Mouse (Mus musculus): Measurements from ENCODE around the gene Duoxa1. TPM values are rescaled to one million over a fixed set of nuclear protein-coding genes. Genes with fewer than 3 reads are reported as not detected.

Duoxa1 gene
- polyA plus RNA-seq, 1 experiment from 2014 or later, result not detected

DNA sequence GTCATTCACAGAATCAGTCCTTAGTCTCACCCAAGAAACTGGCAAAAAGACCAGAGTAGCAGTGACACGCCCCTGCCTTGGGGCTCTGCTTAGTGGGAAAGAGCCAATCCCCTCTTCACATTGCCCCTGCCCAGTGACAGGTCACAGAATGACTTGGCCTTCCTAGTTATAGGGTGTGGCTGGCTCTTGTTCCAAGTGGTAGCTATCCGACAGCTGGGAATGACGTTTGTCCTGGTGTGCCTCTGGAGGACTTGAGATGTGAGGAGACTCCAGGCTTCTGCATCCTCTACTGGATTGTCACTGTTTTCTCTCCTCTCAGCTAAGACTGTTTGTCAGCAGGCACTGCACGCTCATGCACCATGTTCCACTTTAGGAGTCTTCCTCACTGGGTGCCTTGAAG is 3.9 kb upstream of the Duoxa1 start:
- Histone ChIP-seq H3K27me3 (replicated peaks; ENCODE audit: control insufficient read depth, insufficient read depth, low read length) (peaks cover 37% of the 10 kb centered on the region), H3K27ac (ENCODE audit: low read depth, low read length) (no peak overlapping the region)
- WGBS, result 65% methylated on average over 4 of the region's 4 CpGs

DNA sequence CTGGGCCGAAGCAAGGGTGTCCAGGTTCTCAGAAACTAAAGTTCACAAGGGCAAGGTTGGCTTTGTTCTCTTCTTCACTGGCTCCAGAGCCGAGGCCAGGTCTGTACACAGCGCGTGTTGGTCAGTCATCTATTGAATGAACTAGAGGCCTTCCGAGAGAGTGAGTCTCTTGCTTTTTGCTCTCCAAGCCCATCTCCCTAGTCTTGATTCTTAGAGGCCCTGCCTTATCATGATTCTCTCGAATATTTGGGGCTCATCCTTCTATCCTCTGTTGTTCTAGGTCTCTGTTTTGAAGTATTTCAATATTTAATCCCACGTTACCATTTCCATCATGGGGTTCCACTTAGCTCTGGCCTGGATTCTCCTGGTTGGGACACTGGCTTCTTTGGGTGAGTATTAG is 1.8 kb upstream of the Duoxa1 start, which contains the start of gene Duox1:
Duox1 (plus strand) TSS at position 301 of the 400 bp plus-strand sequence.
- DNase-seq (ENCODE audit: low spot score), result no peak
- no peak within 1 kb of the TSS for H3K27ac ChIP-seq (ENCODE audit: low read depth, low read length)
- no peaks in the 10 kb centered on the region for H3K9me3 ChIP-seq (ENCODE audit: control insufficient read depth, low read length)
- WGBS, result 82% methylated on average over 7 of the region's 7 CpGs
- H3K9ac ChIP-seq (ENCODE audit: low read depth, low read length), result no peak within 1 kb of the TSS
- no peak within 1 kb of the TSS for H3K4me3 ChIP-seq (ENCODE audit: low read depth, low read length)
- H3K4me2 ChIP-seq, result no peak within 1 kb of the TSS
- H3K27me3 ChIP-seq (replicated peaks; ENCODE audit: control insufficient read depth, insufficient read depth, low read length), result peaks cover 54% of the 10 kb centered on the region
- no peak for ATAC-seq (replicated peaks; ENCODE audit: low FRiP score)
- H3K36me3 ChIP-seq (ENCODE audit: control insufficient read depth, insufficient read depth, low read length), result no peaks in the 10 kb centered on the region
- H3K4me1 ChIP-seq (replicated peaks; ENCODE audit: control insufficient read depth, insufficient read depth, low read length), result no peaks in the 10 kb centered on the region

More for the DNA sequence above, 3.9 kb upstream of the Duoxa1 start:
- Histone ChIP-seq H3K9ac (ENCODE audit: low read depth, low read length) (no peak overlapping the region), H3K36me3 (ENCODE audit: control insufficient read depth, insufficient read depth, low read length) (no peaks in the 10 kb centered on the region), H3K9me3 (ENCODE audit: control insufficient read depth, low read length) (no peaks in the 10 kb centered on the region), H3K4me2 (no peak overlapping the region), H3K4me3 (ENCODE audit: low read depth, low read length) (no peak overlapping the region), H3K4me1 (replicated peaks; ENCODE audit: control insufficient read depth, insufficient read depth, low read length) (no peaks in the 10 kb centered on the region)
- ATAC-seq (replicated peaks; ENCODE audit: low FRiP score), result no peak
- no peak for DNase-seq (ENCODE audit: low spot score)

DNA sequence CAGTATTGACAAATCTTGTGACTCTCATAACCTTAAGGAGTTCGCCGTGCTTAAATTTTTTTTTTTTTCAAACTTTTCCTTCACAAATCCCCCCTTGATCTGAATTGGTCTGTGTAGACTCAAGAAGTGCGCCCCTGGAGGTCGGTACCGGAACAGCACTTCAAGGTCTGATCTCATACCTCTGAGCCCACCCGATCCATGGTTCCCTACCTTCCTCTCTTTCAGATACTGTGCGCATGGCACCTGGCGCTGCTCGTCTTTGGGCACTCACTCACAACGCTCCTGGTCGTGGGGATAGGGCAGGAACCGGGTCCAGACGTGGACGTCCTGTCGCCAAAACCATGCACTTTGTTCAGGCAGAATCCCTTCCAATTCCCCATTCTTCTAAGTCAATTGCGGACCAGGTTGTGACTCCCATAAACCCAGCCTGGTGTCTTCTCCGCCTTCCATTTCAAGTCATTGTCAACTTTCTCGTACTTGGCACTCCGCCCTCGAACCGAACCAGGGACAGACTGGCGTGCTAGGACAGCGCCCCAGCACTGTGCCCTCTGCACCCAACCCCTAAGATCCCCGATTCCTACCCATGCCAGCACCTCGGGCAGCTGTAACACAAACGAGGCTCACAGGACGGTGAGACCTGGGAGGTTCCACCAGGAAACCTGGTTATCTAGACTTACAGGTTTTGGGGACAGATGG is 660 bp downstream of the Duoxa1 start:
- H3K4me3 ChIP-seq (ENCODE audit: low read depth, low read length), result no peak overlapping the region
- whole genome bisulfite sequencing, result 5% methylated on average over 27 of the region's 27 CpGs
- no peak for ATAC-seq (replicated peaks; ENCODE audit: low FRiP score)

GRCm38 (mm10) chr2:122311561-122311960 is 2.0 kb downstream of the Duoxa1 start:
- H3K4me3 ChIP-seq (ENCODE audit: low read depth, low read length), result no peak overlapping the region
- no peak overlapping the region for H3K9ac ChIP-seq (ENCODE audit: low read depth, low read length)
- ATAC-seq (replicated peaks; ENCODE audit: low FRiP score) (no peak), DNase-seq (ENCODE audit: low spot score) (no peak)
- H3K4me1 ChIP-seq (replicated peaks; ENCODE audit: control insufficient read depth, insufficient read depth, low read length), result no peaks in the 10 kb centered on the region
- 58% methylated on average over 2 of the region's 2 CpGs for WGBS
- H3K9me3 ChIP-seq (ENCODE audit: control insufficient read depth, low read length), result no peaks in the 10 kb centered on the region
- no peak overlapping the region for H3K27ac ChIP-seq (ENCODE audit: low read depth, low read length)
- peaks cover 71% of the 10 kb centered on the region for H3K27me3 ChIP-seq (replicated peaks; ENCODE audit: control insufficient read depth, insufficient read depth, low read length)
- no peak overlapping the region for H3K4me2 ChIP-seq
- no peaks in the 10 kb centered on the region for H3K36me3 ChIP-seq (ENCODE audit: control insufficient read depth, insufficient read depth, low read length)

More for the DNA sequence above, 660 bp downstream of the Duoxa1 start:
- Histone ChIP-seq H3K9me3 (ENCODE audit: control insufficient read depth, low read length) (no peaks in the 10 kb centered on the region), H3K4me2 (peak overlapping the region; percentile 49), H3K36me3 (ENCODE audit: control insufficient read depth, insufficient read depth, low read length) (no peaks in the 10 kb centered on the region), H3K9ac (ENCODE audit: low read depth, low read length) (no peak overlapping the region), H3K4me1 (replicated peaks; ENCODE audit: control insufficient read depth, insufficient read depth, low read length) (no peaks in the 10 kb centered on the region), H3K27ac (ENCODE audit: low read depth, low read length) (no peak overlapping the region), H3K27me3 (replicated peaks; ENCODE audit: control insufficient read depth, insufficient read depth, low read length) (peaks cover 58% of the 10 kb centered on the region)
- peak; percentile 62 for DNase-seq (ENCODE audit: low spot score)

GRCm38 (mm10) chr2:122309647-122310046 is 3.9 kb downstream of the Duoxa1 start:
- Histone ChIP-seq H3K9me3 (ENCODE audit: control insufficient read depth, low read length) (no peaks in the 10 kb centered on the region), H3K4me3 (ENCODE audit: low read depth, low read length) (no peak overlapping the region), H3K4me2 (no peak overlapping the region), H3K9ac (ENCODE audit: low read depth, low read length) (no peak overlapping the region), H3K36me3 (ENCODE audit: control insufficient read depth, insufficient read depth, low read length) (no peaks in the 10 kb centered on the region), H3K27me3 (replicated peaks; ENCODE audit: control insufficient read depth, insufficient read depth, low read length) (peaks cover 78% of the 10 kb centered on the region), H3K4me1 (replicated peaks; ENCODE audit: control insufficient read depth, insufficient read depth, low read length) (no peaks in the 10 kb centered on the region), H3K27ac (ENCODE audit: low read depth, low read length) (no peak overlapping the region)
- 52% methylated on average over 3 of the region's 3 CpGs for WGBS
- ATAC-seq (replicated peaks; ENCODE audit: low FRiP score) (no peak), DNase-seq (ENCODE audit: low spot score) (no peak)

DNA sequence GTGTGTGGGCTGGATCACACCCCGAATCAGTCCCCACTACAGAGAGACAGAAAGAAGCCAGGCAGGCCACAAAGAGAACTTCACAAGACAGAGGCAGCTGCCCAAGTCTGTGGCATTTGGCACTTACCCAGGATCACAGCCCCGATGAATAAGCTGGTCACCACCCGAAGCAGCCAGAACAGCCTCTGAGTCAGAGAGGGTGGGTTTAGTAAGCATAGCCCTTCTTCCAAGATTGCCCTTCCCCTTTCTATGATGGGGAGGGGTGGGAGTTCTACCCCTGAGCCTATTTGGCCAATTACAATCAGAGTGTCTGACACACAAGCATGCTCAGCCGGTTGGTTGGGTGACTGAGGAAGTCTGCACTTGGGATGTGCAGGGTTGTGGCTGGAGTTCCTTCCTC is 7.3 kb downstream of the Duoxa1 start:
- Histone ChIP-seq H3K36me3 (ENCODE audit: control insufficient read depth, insufficient read depth, low read length) (no peaks in the 10 kb centered on the region), H3K27ac (ENCODE audit: low read depth, low read length) (no peak overlapping the region)

DNA sequence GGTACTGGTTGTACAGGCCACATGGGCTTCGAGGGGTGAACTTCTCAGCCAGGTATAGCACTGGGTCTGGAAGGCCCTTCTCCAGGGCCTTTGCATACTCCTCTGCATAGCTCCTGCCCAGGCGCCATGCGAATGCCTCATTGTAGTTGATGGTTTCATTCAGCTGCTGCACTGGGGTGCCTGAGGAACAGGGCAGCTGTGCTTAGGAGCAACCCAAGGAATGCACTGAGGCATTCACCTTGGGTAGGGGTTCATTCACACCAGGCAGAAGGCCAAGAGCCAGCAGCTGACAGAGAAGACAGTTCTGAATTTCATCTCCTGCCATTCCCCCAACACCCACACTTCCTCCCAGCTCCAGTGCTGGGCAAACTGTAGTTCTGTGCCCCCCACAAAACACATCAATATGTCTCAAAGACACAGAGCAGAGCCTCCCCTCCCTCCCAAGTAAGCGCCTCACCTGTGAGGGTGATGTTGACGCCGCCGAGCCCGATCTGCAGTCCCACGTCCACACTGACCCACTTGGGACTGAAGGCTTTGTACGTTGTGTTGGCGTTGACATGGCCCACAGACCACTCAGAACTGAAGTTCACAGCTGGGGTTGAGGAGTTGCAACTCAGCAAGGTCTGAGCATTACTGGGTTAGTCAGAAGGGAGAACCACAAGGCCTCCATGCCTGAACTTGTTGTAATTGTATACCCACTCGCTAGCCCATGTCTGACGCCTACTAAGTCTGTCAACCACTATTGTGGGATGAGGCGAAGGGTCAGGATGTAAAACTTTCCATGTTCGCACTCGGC is 8.2 kb downstream of the Duoxa1 start:
- Histone ChIP-seq H3K4me3 (ENCODE audit: low read depth, low read length) (no peak overlapping the region), H3K36me3 (ENCODE audit: control insufficient read depth, insufficient read depth, low read length) (no peaks in the 10 kb centered on the region), H3K27me3 (replicated peaks; ENCODE audit: control insufficient read depth, insufficient read depth, low read length) (peaks cover 72% of the 10 kb centered on the region), H3K9ac (ENCODE audit: low read depth, low read length) (no peak overlapping the region), H3K4me1 (replicated peaks; ENCODE audit: control insufficient read depth, insufficient read depth, low read length) (peaks cover 2% of the 10 kb centered on the region; the same call in 1 of the 2 replicates), H3K4me2 (no peak overlapping the region), H3K27ac (ENCODE audit: low read depth, low read length) (no peak overlapping the region), H3K9me3 (ENCODE audit: control insufficient read depth, low read length) (no peaks in the 10 kb centered on the region)
- DNase-seq (ENCODE audit: low spot score) (no peak), ATAC-seq (replicated peaks; ENCODE audit: low FRiP score) (no peak)
- WGBS, result 79% methylated on average over 16 of the region's 16 CpGs

More for the DNA sequence above, 7.3 kb downstream of the Duoxa1 start:
- Histone ChIP-seq H3K9ac (ENCODE audit: low read depth, low read length) (no peak overlapping the region), H3K4me3 (ENCODE audit: low read depth, low read length) (no peak overlapping the region), H3K9me3 (ENCODE audit: control insufficient read depth, low read length) (no peaks in the 10 kb centered on the region), H3K27me3 (replicated peaks; ENCODE audit: control insufficient read depth, insufficient read depth, low read length) (peaks cover 68% of the 10 kb centered on the region), H3K4me1 (replicated peaks; ENCODE audit: control insufficient read depth, insufficient read depth, low read length) (peaks cover 2% of the 10 kb centered on the region; the same call in 1 of the 2 replicates), H3K4me2 (no peak overlapping the region)
- ATAC-seq (replicated peaks; ENCODE audit: low FRiP score), result no peak
- DNase-seq (ENCODE audit: low spot score), result no peak
- WGBS, result 54% methylated on average over 4 of the region's 4 CpGs

GRCm38 (mm10) chr2:122304544-122304943 is 9.0 kb downstream of the Duoxa1 start:
- ATAC-seq (replicated peaks; ENCODE audit: low FRiP score), result no peak
- 84% methylated on average over 6 of the region's 6 CpGs for WGBS

More at GRCm38 (mm10) chr2:122304544-122304943, 9.0 kb downstream of the Duoxa1 start:
- no peaks in the 10 kb centered on the region for H3K9me3 ChIP-seq (ENCODE audit: control insufficient read depth, low read length)
- no peaks in the 10 kb centered on the region for H3K36me3 ChIP-seq (ENCODE audit: control insufficient read depth, insufficient read depth, low read length)
- peaks cover 2% of the 10 kb centered on the region; the same call in 1 of the 2 replicates for H3K4me1 ChIP-seq (replicated peaks; ENCODE audit: control insufficient read depth, insufficient read depth, low read length)
- no peak overlapping the region for H3K4me2 ChIP-seq
- H3K9ac ChIP-seq (ENCODE audit: low read depth, low read length), result no peak overlapping the region
- no peak overlapping the region for H3K27ac ChIP-seq (ENCODE audit: low read depth, low read length)
- peaks cover 79% of the 10 kb centered on the region for H3K27me3 ChIP-seq (replicated peaks; ENCODE audit: control insufficient read depth, insufficient read depth, low read length)
- no peak for DNase-seq (ENCODE audit: low spot score)
- H3K4me3 ChIP-seq (ENCODE audit: low read depth, low read length), result no peak overlapping the region
